ENCODE assay signal across 10 mouse cellular contexts in genomic region chr1:16824057-16824456, GRCm38 (mm10).
"Had no signal": no experiment of that assay in that cellular context is flagged by ENCODE, and none has a peak within 500 bp of the region (broad histone marks: within the 10 kb centered on the region; RNA-seq: fewer than 3 reads in every experiment).

No protein-coding gene starts in this region.

- H3K27ac ChIP-seq: liver, embryonic 14.5 days; neural tube, embryonic 15.5 days had no signal

- H3K4me3 ChIP-seq: myocyte; neural tube, embryonic 15.5 days had no signal

- H3K4me2 ChIP-seq: neural tube, embryonic 15.5 days had no signal

- H3K4me1 ChIP-seq: neural tube, embryonic 15.5 days had no signal

- H3K9me3 ChIP-seq: neural tube, embryonic 15.5 days had no signal

- H3K36me3 ChIP-seq: neural tube, embryonic 15.5 days had no signal

- H3K9ac ChIP-seq: liver, embryonic 14.5 days; neural tube, embryonic 15.5 days had no signal

- H3K27me3 ChIP-seq: neural tube, embryonic 15.5 days had no signal

- DNase-seq: layer of hippocampus, adult 9-11 months; layer of hippocampus, postnatal 36 days; left cerebral cortex, postnatal 4 days; lung, adult 18-20 months; right cerebral cortex, adult 18-20 months; right cerebral cortex, postnatal 25 days; thymus, postnatal 4 days had no signal
